Mouse (Mus musculus): ENCODE results near the gene Plscr2.

Plscr2 gene

DNA sequence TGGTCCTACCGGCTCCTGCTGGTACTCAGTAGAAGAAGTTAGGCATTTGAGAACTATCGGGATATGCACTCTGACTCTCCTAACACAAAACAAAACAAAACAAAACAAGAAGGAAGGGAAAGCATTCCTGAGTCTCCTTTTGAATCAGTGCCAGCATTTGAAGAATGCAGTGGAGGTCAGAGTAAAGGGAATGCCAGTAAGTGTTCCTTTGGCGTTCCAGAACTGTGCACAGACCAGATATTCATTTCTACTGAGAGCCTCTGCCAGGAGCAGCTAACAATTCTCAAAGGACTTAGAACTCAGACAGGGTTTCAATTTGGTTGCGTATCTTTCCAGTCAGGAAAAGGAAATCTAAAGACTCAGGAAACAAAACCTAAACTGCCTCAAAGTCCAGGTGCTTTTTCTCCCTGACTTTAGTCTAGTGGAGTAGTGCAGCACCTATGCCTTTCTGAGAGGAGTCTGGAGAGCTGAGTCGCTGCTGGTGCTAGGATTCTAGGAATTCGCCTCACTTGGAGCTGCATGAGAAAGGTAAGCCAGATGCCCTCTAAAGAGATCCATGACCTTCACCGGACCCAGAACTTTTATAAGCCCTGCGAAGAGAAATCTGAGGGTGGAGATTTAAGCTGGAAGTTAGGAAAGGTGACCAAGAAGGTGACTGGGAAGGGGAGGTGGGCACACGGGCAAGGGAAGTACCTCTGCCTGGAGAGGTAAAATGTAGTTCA, at the start of gene Plscr2:
Gene Plscr2 (plus strand): TSS at position 117 of the 722 bp plus-strand sequence.
- DNase-seq (ENCODE audit: low read depth, low spot score) = peak; percentile 83

DNA sequence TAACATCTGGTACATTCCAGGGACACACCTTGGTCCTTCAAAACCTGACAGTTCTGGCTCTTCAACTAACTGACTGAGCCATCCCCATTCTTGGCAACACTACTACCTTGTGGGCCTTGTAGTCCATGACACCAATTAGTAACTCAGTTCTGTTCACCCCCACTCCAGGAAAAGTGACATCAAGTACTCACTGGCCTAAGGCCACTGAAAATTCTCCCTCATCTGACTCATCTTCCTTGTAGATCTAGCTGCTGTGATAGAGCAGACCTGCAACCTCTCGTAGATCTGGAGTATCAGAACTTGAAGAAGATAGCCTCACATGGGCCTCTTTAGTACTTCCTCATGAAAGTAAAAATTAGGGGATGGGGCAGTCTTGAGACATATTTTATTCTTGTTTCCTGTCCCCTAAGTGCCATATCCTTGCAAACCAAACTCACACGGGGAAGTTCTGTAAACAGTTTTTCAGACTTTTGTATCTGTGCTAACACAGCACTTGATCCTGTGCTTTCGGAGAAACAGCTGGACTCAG, 49.2 kb upstream of the Plscr2 start:
- DNase-seq (ENCODE audit: low read depth, low spot score) = no peak

DNA sequence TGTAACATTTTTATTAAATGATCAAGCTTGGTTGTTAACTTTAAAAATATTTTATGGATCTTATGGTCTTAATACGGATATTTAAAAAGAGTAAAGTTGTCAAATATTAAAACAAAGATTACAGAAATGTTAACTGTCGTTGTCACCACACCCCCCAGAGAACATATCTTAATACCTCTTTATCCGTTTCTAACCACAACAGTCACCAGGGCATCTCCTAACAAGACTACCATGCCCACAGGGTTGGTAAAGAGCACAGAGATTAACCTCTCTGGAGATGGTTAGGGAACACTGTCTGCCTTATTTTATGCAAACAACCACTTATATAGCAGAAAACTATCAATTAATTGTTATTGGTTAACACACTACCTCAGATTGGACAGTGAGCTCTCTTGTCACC, 48.6 kb upstream of the Plscr2 start:
- no peak for DNase-seq (ENCODE audit: low read depth, low spot score)

DNA sequence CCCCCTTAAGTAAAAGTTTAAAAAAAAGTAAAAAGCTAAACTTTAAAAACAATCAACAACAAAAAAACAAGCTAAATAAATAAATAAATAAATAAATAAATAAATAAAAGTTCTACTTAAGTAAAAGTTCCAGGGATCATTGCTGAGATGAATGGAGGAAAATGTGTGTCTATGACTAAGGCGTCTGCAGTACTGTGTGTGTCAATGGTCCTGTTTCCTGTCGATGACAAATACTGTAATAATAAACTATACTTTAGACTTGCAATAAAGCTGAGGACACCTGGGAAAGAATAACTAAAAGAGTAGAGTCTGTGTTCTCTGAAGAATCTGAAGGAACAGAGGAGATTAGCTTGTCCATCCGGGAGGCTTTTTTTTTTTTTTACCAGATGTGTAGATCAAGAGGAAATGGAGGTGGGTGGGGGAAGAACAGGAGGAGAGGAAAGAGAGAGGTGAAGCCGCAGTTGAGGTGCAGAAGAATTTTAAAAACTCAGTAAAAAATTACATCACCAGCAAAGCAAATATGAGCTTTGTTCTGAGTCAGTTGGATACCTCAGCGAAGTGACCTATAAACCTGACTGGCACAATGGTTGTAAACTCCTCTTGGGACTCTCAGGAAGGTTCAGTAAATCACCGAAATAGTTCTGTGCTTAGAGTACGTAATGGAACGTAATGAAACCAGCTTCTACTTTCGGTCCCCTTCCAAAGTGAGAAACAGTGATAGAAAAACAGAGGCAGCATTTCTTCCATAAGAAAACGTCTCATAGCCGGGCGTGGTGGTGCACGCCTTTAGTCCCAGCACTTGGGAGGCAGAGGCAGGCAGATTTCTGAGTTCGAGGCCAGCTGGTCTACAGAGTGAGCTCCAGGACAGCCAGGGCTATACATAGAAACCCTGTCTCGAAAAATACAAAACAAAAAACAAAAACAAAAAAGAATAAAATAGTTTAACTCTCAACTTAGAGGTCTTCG, 46.3 kb upstream of the Plscr2 start:
- DNase-seq (ENCODE audit: low read depth, low spot score) = no peak

DNA sequence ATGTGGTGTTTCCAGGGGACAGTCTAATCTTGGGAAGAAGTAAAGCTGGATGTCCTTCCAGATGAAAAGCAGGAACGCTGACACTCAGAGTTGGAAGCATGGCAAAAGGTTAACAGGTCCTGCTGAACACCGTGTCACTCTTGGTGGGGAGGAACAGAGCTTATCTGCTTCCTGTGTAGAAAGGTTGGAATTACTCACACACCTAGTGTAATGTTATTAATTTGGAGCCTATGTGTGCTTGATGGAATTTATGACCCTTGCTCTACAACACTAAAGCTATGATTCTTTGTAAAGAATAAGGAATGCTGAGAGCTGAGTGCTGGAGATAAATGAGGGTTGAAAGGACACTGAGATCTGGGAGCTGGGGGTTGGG, 45.6 kb upstream of the Plscr2 start:
- DNase-seq (ENCODE audit: low read depth, low spot score) = no peak

DNA sequence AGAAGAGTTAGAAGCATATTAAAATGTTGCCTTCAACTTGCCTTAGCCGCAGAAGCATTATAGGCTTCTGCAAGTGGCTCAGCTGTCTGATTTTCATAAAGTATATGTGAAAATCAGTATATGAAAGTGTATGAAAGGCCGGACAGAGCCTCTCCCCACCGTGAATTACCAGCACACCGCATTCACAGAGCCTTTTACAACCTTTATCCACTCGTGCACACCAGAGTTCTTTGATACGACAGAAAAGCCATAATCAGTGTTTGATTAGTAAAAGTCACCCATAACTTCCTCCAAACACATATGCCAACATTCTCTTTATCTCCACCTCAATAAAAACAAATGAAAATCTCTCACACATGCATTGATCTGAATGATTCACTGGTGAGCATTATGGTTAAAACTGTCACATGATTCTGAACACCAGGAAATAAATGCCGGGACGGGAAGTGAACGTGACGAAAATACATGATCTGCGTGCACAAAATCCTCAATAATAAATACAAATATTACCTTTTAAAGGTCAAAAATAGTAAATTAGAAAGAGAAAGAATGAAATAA, 40.4 kb upstream of the Plscr2 start:
- DNase-seq (ENCODE audit: low read depth, low spot score) = no peak

DNA sequence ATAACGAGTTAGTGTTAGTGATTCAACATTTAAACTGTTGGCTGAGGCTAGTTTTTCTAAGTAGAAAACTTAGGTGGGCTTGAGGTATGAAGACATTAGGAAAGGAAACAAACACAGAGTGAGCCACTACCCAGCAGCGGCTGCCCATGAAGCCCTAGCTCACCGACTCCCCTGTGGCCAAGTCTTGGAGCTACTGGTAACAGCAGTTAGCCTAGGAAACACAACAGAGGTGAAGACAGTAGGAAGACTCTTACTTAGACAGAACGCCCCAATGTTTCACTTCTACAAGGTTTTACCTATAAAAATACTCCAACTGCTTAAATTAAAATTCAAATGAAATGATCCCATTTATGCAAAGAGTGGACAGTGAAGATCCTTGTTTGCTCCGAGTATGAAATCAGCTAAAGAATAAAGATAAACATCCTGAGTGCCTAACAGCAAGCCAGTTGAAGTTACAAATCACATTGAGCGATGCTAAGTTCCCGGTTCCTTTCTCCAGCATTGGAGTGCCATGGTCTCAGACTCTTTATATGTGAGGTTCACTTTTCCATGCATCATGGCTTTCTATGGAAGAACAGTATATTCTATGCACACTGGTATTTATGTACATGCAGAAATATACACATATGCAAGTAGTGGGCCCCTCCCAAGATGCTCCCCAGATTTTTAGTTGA, 26.5 kb upstream of the Plscr2 start:
- no peak for DNase-seq (ENCODE audit: low read depth, low spot score)

DNA sequence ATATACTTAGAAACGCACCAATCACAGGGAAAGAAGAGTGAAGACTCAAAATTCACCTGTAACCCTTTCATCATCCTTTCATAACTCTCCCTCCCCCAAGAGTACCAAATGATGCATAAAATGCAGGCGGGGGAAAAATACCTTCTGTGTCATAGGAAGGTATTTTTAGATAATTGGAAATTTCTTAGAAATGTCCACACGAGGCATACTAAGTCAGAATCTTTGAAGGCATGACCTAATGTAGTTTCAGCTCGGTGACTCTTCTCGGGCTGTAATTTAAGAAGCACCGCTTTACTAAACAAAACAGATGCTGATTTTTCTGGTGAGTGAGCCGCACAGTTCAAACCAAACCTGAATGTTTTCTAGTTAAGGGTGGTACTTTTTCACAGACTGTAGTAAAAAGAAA, 26.0 kb upstream of the Plscr2 start, which contains the start of gene Plscr1:
Gene Plscr1 (plus strand): TSS at position 304 of the 406 bp plus-strand sequence.
- no peak for DNase-seq (ENCODE audit: low read depth, low spot score)

DNA sequence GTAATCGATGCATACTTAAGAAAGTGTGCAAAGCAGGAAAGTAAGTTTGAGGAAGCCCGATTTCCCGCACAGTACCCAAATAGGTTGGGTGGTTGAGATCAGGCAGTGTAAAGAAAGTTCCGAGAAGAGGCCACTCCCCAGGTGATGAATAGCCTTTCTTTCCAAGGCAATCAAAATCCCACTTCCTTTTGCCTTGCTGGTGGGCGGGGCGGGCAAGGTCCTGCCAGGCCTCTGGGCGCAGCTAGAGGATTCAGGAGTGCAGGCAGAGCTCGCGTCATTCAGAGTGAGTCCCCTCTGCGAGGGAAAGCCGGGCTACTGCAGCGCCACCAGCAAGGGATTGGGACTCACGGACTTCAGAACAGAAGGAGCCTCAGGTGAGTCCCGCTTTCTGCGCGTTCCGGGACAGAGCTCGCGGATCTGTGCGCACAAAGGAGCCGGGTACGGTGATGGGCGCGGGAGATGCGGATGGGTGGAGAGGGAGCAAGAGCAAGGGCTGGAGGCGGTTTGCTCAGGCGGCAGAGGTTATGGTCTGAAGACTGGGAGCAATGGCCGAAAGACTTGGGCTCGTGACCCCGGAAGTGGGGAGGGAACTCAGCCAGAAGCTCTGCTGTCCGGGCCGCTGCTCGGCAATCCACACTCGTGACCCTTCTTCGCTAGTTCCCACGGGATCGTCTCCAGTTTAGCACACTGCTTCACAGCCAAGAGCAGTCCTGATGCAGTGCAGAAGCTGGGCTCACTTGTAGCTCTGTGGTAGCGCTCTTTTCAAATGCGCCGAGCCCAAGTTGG, 25.2 kb upstream of the Plscr2 start:
- DNase-seq (ENCODE audit: low read depth, low spot score) = peak; percentile 96

DNA sequence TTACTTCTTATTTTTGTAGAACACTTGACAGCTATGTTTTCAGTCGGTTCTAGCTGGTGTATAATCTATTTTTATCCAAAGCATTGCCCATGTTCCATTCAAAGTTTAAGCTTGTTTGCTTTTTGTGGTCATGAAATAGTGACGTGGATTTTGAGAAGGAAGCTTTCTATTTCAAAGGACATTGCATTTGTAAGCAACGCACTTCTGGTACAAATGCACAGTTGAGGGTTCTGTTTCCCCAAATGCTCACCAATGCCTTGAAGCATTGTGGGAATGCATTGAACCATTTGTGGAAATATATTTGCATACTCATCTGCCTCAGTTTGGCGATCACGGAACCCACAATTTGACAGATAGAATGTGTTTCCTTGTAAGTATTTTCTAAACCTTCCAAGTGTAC, 22.7 kb upstream of the Plscr2 start:
- DNase-seq (ENCODE audit: low read depth, low spot score) = no peak

DNA sequence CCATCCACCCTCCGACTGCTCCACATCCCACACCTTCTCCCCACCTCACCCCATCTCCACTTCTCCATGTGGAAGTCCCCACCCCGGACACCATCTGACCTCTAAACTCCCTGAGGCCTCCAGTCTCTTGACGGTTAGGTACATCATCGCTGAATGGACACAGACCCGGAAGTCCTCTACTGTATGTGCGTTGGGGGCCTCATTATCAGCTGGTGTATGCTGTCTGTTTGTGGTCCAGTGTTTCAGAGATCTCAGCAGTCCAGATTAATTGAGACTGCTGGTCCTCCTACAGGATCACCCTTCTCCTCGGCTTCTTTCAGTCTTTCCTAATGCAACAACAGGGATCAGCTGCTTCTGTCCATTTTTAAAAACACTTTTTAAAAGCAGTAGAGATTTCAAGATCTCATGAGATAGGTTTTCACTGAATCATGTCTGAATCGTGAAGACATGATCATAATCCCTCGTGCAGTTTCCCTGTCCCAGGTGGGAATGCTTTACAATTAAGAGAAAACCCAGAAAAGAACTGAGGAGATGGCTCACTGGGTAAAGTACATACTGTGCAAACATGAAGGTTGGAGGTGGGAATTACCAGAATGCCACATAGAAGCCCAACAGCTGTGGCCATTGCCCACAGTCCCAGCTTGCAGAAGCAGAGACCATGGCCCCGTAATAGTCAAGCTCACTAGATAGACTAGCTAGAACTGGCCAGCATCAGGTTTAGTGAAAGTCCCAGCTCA, 21.6 kb upstream of the Plscr2 start:
- no peak for DNase-seq (ENCODE audit: low read depth, low spot score)

DNA sequence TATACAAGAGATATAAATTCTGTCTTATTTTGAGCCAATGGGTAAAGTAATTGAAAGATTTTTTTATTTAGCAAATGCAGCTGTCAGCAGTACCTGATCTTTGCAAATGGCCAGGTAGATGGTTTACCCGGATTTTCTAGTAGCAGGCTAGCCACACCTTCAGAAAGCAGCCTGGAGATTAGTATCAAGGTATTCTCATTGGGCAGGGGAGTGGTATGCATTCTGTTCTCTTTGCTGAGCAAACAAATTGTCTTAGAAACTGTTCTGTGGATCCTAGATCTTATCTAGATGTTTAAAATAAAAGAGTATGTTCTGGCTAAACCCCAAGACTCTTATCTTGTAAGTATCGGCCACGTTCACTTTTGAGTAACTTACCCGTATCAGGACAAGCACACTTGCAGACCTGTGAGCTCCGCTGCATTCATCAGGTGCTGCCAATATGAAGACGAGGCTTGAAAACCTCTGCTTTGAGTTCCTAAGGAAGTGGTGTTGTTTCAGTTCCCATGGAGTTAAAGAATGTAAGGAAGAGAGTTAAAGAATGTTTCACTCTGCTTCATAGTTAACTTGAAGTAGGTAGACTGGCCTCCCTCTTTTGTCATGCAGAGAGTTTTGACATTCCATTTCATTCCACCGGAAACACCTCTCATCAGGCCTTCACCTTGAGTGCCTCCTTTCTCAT, 14.8 kb upstream of the Plscr2 start:
- DNase-seq (ENCODE audit: low read depth, low spot score) = peak; percentile 99

DNA sequence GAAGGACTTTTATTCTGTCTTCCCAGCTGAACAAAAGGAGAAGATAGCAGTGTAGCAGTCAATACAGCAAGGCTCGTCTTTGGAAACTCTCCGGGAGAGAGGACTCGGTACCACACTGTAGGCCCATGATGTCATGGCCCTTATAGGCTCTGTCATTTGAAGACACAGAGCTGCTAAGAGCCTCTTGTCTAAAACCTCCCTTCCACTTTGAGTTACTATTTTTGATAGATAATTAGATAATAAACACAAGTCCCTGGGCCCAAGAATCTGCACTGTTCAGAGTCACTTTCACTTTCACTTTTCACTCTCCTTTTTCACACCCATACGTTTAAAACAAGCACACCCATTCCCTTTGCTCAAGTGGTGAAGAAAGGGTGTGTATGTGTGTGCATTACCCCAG, 9.7 kb upstream of the Plscr2 start:
- no peak for DNase-seq (ENCODE audit: low read depth, low spot score)

DNA sequence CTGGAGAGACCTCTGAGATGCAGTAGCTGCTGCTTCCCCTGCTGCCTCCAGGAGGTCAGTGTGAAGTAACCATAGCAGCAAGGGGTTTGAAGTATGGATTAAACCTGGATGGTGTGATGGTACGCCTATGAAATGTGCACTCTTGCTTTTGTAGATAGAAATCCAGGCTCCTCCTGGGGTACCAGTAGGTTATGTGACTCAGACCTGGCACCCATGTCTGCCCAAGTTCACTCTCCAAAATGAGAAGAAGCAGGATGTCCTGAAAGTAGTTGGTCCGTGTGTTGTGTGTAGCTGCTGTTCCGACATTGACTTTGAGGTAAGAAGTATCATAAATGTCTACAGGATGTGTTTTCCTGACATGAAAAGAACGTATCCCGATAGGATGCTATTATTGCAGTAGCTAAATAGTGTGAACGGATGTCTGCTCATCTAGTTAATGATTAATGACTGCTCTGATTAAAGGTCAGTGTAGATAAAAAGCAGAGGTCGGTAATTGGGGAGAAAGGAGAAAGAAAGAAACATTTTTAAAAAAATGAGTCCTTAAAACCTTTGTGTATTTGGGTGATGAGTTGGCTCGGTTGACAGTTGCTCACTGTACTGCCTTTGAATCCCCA, 8.7 kb upstream of the Plscr2 start:
- no peak for DNase-seq (ENCODE audit: low read depth, low spot score)

DNA sequence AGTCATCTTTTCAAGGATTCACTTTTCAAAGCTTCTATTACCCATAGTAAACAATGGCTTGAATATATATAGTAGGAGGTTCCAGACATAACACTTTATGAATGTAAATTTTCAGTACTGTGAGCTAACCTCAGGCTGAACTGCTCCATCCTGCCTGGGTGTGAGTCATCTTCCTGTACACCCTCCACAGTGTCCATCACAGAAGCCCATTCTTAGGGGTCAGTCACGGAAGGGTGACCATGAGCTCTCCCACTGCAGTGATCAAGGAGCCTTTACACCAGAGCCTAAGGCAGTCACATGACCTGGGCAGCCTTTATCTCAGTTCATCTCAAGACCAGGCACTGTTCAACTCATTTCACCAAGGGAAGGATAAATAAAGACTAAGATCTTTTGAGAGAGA, 7.7 kb upstream of the Plscr2 start:
- no peak for DNase-seq (ENCODE audit: low read depth, low spot score)

DNA sequence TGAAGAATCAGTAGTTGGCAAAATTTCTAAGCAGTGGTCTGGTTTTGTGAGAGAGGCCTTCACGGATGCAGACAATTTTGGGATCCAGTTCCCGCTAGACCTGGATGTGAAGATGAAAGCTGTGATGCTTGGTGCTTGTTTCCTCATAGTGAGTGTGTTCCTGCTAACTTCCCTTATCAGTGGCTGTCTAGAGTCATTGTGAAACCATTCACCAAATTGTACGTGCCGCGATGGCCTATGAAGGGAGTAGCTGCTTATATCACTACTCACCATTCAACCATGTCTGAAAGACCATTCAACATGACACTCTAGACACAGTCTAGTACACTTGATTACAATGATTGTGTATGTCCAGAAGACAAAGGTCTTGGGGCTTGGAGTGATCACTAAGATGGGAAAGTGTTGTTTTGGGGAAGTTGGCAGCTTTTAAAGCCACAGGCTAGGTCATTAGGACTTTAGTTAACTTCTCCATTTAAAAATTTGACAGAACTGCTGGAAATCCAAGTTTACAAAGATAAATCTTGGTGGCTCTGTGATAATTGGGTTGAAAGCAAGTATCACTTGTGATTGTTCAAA, 5.5 kb upstream of the Plscr2 start:
- no peak for DNase-seq (ENCODE audit: low read depth, low spot score)

DNA sequence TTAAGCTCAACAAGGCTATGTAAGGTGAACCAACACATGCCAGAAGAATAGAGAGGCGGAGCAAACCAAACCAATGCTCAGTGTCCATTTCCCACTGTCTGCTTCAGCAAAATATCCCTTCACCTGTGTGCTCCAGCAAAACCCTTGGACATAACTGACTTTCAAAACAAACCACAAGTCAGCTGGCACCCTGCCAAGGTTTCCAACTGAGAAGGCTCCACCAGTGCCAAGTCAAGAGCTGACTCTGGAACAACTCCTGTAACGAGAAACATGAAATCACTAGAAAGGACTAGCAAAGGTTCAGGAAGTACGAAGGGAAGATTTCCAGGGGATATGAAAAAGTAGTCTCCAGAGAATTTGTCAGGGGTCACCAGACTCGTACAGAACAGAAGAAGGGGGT, 4.5 kb upstream of the Plscr2 start:
- peak; percentile 73 for DNase-seq (ENCODE audit: low read depth, low spot score)

DNA sequence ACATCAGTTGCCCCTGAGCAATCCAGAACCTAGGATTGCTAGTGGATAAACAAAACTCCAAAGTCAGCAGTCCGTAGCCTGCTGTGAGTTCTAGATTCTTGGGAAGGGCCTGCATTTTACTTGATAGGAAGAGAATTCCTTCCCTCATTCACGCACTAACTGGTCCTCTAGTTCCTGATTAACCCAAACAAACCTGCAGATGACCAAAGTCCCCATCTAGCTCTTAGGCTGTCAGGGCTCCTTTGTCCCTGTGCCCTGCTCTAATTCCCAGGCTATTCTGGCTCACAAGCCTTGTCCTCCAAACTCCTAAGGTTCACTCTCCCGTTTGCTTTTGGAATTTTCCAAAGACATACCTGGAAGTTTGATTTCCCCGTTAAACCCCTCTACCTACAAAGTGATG, 2.8 kb upstream of the Plscr2 start:
- DNase-seq (ENCODE audit: low read depth, low spot score) = no peak

DNA sequence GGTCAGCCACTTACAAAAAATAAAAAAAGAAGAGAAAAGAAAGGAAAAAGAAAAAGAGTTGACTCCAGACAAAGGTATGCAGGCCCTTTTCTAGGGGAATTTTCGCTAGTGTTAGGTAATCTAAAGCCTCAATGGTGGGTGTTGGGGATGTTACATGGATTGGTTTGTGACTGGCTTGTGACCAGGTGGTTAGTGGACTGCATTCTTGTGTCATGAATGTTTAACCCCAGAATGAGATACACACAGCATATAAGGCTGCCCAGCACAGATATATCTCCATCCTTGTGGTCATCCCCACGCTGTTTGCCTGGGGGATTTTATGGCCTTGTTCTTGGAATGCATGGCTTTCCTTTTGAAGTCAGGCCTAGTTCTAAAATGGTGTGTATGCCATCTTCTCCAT, 2.1 kb upstream of the Plscr2 start:
- no peak for DNase-seq (ENCODE audit: low read depth, low spot score)

Data from R1 (cell line).